25 mouse cellular contexts compared by ENCODE assay signal in the genomic region with DNA sequence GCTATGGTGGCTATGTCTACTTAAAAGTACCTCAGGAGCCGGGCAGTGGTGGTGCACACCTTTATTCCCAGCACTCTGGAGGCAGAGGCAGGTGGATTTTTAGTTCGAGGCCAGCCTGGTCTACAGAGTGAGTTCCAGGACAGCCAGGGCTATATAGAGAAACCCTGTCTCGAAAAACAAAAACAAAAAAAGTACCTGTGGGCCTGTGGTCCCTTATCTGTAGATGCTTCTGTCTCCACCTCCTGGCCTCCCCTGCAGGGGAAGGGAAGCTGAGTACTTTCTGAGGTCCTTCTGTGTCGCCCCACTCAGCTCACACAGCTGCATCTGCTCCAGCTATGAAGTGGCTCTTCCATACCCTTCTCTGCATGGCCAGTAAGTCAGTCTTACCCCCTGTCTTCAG. TPM values are rescaled to one million over a fixed set of nuclear protein-coding genes. Genes with fewer than 3 reads are reported as not detected.
A peak's percentile ranks its signal among the peaks of the same experiment; 100 is the strongest.
DNase-seq lines count a peak whose midpoint lies in the region; ATAC-seq and TF ChIP-seq lines count a peak whose summit lies in the region.
"Had no signal": no experiment of that assay in that cellular context is flagged by ENCODE, and none has a peak within 500 bp of the region (broad histone marks: within the 10 kb centered on the region; RNA-seq: fewer than 3 reads in every experiment).

A gene (plus strand): TSS at position 301 of the 400 bp plus-strand sequence.

- no peaks in the 10 kb centered on the region for H3K36me3 ChIP-seq in thymus, adult 2 months (ENCODE audit: control insufficient read depth, insufficient read depth, low read length)
- peaks cover 0 to 9% of the 10 kb centered on the region in 2 experiments; a peak in 2 of 4 replicates for H3K36me3 ChIP-seq in MEL (ENCODE audit: control insufficient read depth in 1 of 2, insufficient read depth in 2 of 2, low read length in 2 of 2)
- H3K36me3 ChIP-seq: forebrain, embryonic 15.5 days; hindbrain, embryonic 15.5 days had no signal

- no peak for DNase-seq in thymus, adult 2 months
- no peak for DNase-seq in thymus, postnatal 0 days (ENCODE audit: low spot score)
- peak; percentile 41 for DNase-seq in MEL (ENCODE audit: low read depth, low spot score)
- no peak for DNase-seq in left cerebral cortex, postnatal 14 days (ENCODE audit: low spot score in 2 of 2)
- DNase-seq in adrenal gland, adult 18-20 months (ENCODE audit: low spot score in 2 of 2) = no peak
- DNase-seq: adrenal gland, adult 8-10 months; adrenal gland, postnatal 25 days; cerebellum, adult 11-12 months; cerebellum, adult 8-10 months; cerebellum, postnatal 10 days; cerebellum, postnatal 36 days; embryo, embryonic 11 days; gastrocnemius, postnatal 25 days; heart, adult 18-20 months had no signal

- H3K27ac ChIP-seq in thymus, adult 2 months (ENCODE audit: control insufficient read depth, insufficient read depth, low read length) = peak within 1 kb of the TSS; percentile 41; the same call in 1 of the 2 replicates
- no peak within 1 kb of the TSS for H3K27ac ChIP-seq in MEL (ENCODE audit: control insufficient read depth, low read depth, low read length)
- H3K27ac ChIP-seq: embryonic facial prominence, embryonic 10.5 days; embryonic facial prominence, embryonic 13.5 days; forebrain, embryonic 12.5 days; forebrain, embryonic 15.5 days; hindbrain, embryonic 12.5 days; hindbrain, embryonic 15.5 days had no signal

- H3K27me3 ChIP-seq in thymus, adult 2 months (ENCODE audit: control insufficient read depth, insufficient read depth, low read length) = no peaks in the 10 kb centered on the region
- no peaks in the 10 kb centered on the region for H3K27me3 ChIP-seq in MEL (ENCODE audit: control insufficient read depth in 1 of 2, insufficient read depth in 2 of 2, low read length in 2 of 2)
- H3K27me3 ChIP-seq: CH12.LX; embryonic facial prominence, embryonic 13.5 days; forebrain, embryonic 12.5 days; forebrain, embryonic 15.5 days; hindbrain, embryonic 12.5 days; hindbrain, embryonic 15.5 days had no signal

- no peak within 1 kb of the TSS for H3K9ac ChIP-seq in MEL (ENCODE audit: control insufficient read depth, low read depth, low read length, poor library complexity, severe bottlenecking)
- H3K9ac ChIP-seq: embryonic facial prominence, embryonic 13.5 days; forebrain, embryonic 12.5 days; forebrain, embryonic 15.5 days; hindbrain, embryonic 12.5 days; hindbrain, embryonic 15.5 days had no signal

- TF ChIP-seq CTCF in thymus, adult 2 months (IDR thresholded peaks at IDR 0.05; ENCODE audit: borderline replicate concordance, control insufficient read depth, extremely low read depth, insufficient read depth, low read length, poor library complexity) = no peak
- TF ChIP-seq CTCF in MEL (IDR thresholded peaks at IDR 0.05 in 2 of 3, conservative IDR thresholded peaks at IDR 0.05 in 1 of 3; ENCODE audit: control insufficient read depth in 1 of 3, insufficient read depth in 1 of 3, low read depth in 2 of 3, low read length in 3 of 3, poor library complexity in 1 of 3, severe bottlenecking in 1 of 3) = no peak

- ATAC-seq in inflammation-experienced regulatory T-cells, adult 6 months = no peak
- ATAC-seq: forebrain, embryonic 15.5 days; intestine, embryonic 16.5 days had no signal

- peak within 1 kb of the TSS; percentile 17 for H3K4me3 ChIP-seq in thymus, adult 2 months (ENCODE audit: control insufficient read depth, insufficient read depth, low read length)
- no peak within 1 kb of the TSS for H3K4me3 ChIP-seq in MEL (ENCODE audit: control insufficient read depth in 1 of 2, insufficient read depth in 1 of 2, low read depth in 2 of 2, low read length in 2 of 2)
- H3K4me3 ChIP-seq: embryonic facial prominence, embryonic 10.5 days; embryonic facial prominence, embryonic 13.5 days; erythroblast, embryonic 14.5 days; forebrain, embryonic 12.5 days; forebrain, embryonic 15.5 days; hindbrain, embryonic 12.5 days; hindbrain, embryonic 15.5 days had no signal

- TF ChIP-seq POLR2A in thymus, adult 2 months (IDR thresholded peaks at IDR 0.05; ENCODE audit: control insufficient read depth, extremely low read depth, insufficient read depth, low read length, poor library complexity) = no peak
- TF ChIP-seq POLR2A in MEL (IDR thresholded peaks at IDR 0.05; ENCODE audit: control insufficient read depth in 1 of 2, insufficient read depth in 1 of 2, low read depth in 1 of 2, low read length in 2 of 2, poor library complexity in 1 of 2) = no peak

- 50% methylated on average over 4 of the region's 4 CpGs for WGBS in thymus, adult 2 months

- no peaks in the 10 kb centered on the region for H3K79me2 ChIP-seq in MEL (ENCODE audit: control insufficient read depth, insufficient read depth, low read length, poor library complexity)

- H3K4me1 ChIP-seq in thymus, adult 2 months (replicated peaks; ENCODE audit: control insufficient read depth, insufficient read depth, low read length) = peaks cover 28% of the 10 kb centered on the region
- peaks cover 0 to 22% of the 10 kb centered on the region in 2 experiments; a peak in 2 of 4 replicates for H3K4me1 ChIP-seq in MEL (ENCODE audit: control insufficient read depth in 1 of 2, insufficient read depth in 2 of 2, low read length in 2 of 2)
- H3K4me1 ChIP-seq: hindbrain, embryonic 15.5 days had no signal

- TF ChIP-seq RAD21 in MEL (IDR thresholded peaks at IDR 0.05; ENCODE audit: low read depth, low read length) = no peak

- no peaks in the 10 kb centered on the region for H3K9me3 ChIP-seq in MEL (replicated peaks; ENCODE audit: insufficient read depth, low read length)
- H3K9me3 ChIP-seq: embryonic facial prominence, embryonic 10.5 days; embryonic facial prominence, embryonic 13.5 days; forebrain, embryonic 12.5 days; forebrain, embryonic 15.5 days; G1E; hindbrain, embryonic 12.5 days; hindbrain, embryonic 15.5 days had no signal

- TF ChIP-seq EP300 in MEL (IDR thresholded peaks at IDR 0.05; ENCODE audit: low read depth in 1 of 2, low read length in 2 of 2) = no peak

- intact Hi-C loops in left cerebral cortex, postnatal 14 days (cut with DNase I) = no loop called here

TF ChIP-seq in MEL, 35 proteins besides CTCF, POLR2A, EP300 and RAD21:
- TF ChIP-seq MAFK (IDR thresholded peaks at IDR 0.05; ENCODE audit: borderline replicate concordance, low read depth, low read length) = no peak
- TF ChIP-seq ZC3H11A (IDR thresholded peaks at IDR 0.05; ENCODE audit: low read depth, low read length) = no peak
- no peak for TF ChIP-seq MAZ (IDR thresholded peaks at IDR 0.05; ENCODE audit: low read depth, low read length)
- no peak for TF ChIP-seq CHD2 (IDR thresholded peaks at IDR 0.05; ENCODE audit: low read length)
- no peak for TF ChIP-seq HCFC1 (IDR thresholded peaks at IDR 0.05; ENCODE audit: low read depth, low read length)
- TF ChIP-seq ELF1 (IDR thresholded peaks at IDR 0.05; ENCODE audit: low read depth, low read length) = no peak
- TF ChIP-seq ZKSCAN1 (IDR thresholded peaks at IDR 0.05; ENCODE audit: low read depth, low read length) = no peak
- TF ChIP-seq KAT2A (conservative IDR thresholded peaks at IDR 0.05; ENCODE audit: low read depth, low read length) = no peak
- TF ChIP-seq SIN3A (IDR thresholded peaks at IDR 0.05; ENCODE audit: low read length) = no peak
- no peak for TF ChIP-seq USF1 (IDR thresholded peaks at IDR 0.05; ENCODE audit: low read depth, low read length)
- no peak for TF ChIP-seq ZMIZ1 (IDR thresholded peaks at IDR 0.05; ENCODE audit: low read depth, low read length)

RNA-seq across cellular contexts. Expression of the gene that starts here (rescaled TPM):
- polyA plus RNA-seq in thymus, adult 2 months (2012; rRNA removed) = 24.1 and 24.6 TPM in 2 replicates
- polyA plus RNA-seq in thymus, postnatal 0 days (2015; fragmentation: Nextera tagmentation; extraction: Ambion mirVana) = 8.0 and 10.5 TPM in 2 replicates
- total RNA-seq in MEL (2012; rRNA removed) = 0.04 and 0.16 TPM in 2 replicates
- polyA plus RNA-seq in MEL (2012; ENCODE audit: insufficient read depth in 1 of 2, insufficient read length in 2 of 2, low read depth in 1 of 2, low replicate concordance in 2 of 2, missing spikeins in 1 of 2) = under 1 TPM in 1 of 2 experiments, not detected in 1; 0.22 TPM
- 100 to 1,000 TPM in 2 of 3 experiments, 10 to 100 TPM in 1; 30.7 to 110 (median 101) TPM for polyA plus RNA-seq in inflammation-experienced regulatory T-cells, adult 6 months (2017; shearing (Covaris generic))
- under 1 TPM; 0.53 to 0.55 TPM for total RNA-seq in left cerebral cortex, postnatal 14 days (2021)
- 1 to 10 TPM in 1 of 2 experiments, under 1 TPM in 1; 0.33 to 1.1 TPM for total RNA-seq in adrenal gland, adult 18-20 months (2021)
- polyA plus RNA-seq: erythroblast, embryonic 14.5 days had no signal

Comparison
In these comparisons a context has a peak if more than half of its experiments do, and no peak if none do; other contexts are left out.
1. Peak in DNase-seq in MEL; RNA of the gene not detected or under 1 TPM.